Mouse (Mus musculus): ENCODE results near the gene Prune2.

The Prune2 gene

DNA sequence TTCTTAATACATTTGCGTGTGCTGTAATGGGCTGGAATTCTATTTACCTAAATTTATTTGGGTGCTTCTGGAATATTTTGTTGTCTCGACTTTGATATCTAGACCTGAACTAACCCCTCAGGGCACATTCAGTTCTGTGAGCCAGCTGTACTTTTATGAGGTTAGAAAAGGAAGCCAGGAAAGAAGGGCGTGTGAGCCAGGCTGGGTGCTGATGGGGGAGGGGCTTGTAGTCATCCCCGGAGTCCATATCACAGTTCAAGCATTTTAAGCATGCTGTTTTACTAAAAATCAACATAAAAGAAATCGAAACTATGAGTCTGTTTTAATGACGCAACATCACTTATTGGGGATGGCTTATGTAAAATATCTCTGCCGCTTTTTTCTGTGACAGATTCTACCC, 42.0 kb downstream of the Prune2 start:
- in situ Hi-C loops (cut with MboI, MseI) = no loop called here

DNA sequence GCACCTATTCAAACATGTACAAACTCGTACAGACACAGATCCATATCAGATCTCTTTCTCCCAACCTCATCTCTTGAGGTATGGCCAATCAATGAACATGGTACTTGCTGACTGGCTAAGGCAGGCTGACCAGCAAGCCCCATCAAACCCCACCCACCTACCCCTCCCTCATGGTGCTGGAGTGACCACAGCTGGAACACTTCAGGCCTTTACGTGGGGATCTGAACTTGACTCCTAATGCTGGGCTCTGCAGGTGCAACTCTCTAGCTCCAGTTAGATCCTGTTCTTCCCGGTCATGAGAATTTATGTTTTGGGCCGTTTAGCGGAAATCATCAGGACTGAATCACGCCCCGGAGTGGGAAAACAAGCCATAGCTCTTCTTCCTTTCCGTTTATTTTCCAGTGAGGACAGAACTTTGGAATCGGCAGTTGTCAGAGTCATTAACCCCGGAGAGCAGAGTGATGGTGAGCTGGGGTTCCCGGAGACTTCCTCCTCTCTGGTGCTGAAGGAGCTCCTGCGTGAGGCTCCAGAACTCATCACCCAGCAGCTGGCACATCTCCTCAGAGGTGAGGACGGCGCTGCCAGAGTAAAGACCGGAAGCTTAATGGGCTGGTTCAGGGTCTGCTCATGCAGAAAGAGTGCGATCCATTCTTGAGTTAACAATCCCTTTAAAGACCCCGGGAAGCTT, 50.4 kb downstream of the Prune2 start:
- in situ Hi-C loops (cut with MboI, MseI) = no loop called here

DNA sequence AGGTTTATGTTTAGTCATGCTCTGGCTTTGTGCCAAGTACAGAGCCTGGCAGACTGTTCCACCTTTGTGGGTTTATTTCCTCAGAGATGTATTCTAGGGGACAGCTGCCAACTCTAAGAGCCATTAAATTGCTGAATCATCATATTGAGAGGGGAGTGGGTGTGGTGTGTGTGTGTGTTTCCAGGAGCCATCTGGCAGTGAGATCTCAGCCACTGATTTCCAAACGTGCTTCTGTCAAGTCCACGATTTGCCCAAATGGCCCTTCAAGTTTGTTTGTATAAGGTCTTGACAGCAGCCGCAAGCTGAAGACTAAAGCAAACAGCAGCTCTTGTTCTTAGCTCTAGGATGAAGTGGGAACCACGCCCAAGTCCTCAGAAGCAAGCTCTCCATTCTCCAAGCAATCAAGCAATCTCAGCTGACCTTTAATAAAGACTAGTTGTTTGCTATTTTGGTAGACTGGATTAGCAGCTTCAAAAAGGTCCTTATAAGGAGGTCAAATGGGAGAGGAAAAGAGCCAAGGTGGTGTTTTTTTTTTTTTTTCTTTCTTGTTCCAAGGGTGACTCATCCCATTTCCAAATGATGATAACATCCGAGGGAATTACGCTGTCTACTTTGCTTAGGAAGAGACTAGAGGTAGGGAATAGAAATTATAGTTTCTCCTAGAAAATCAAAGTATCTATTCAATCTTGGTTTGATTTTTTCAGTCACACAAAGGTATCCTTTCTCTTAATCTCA, 55.5 kb downstream of the Prune2 start:
- in situ Hi-C loops (cut with MboI, MseI) = no loop called here

DNA sequence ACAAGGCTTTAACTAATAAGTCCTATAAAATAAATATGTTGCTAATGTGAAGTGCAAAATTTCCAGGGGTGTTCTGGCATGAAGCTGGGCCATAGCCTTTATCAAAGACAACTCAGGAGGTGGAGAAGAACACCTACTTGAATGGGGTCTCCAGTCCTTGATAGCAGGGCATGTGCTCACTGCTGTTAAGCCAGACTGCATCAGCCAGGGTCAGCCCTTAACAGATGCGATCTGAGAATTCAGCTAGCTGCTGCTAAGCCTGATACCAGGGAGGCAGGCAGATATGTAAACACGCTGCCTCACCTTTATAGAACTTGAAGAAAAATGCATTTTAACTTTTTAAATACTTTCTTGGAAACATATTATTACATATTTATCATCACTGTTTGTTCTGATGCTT, 57.2 kb downstream of the Prune2 start:
- in situ Hi-C loops (cut with MboI, MseI) = no loop called here

DNA sequence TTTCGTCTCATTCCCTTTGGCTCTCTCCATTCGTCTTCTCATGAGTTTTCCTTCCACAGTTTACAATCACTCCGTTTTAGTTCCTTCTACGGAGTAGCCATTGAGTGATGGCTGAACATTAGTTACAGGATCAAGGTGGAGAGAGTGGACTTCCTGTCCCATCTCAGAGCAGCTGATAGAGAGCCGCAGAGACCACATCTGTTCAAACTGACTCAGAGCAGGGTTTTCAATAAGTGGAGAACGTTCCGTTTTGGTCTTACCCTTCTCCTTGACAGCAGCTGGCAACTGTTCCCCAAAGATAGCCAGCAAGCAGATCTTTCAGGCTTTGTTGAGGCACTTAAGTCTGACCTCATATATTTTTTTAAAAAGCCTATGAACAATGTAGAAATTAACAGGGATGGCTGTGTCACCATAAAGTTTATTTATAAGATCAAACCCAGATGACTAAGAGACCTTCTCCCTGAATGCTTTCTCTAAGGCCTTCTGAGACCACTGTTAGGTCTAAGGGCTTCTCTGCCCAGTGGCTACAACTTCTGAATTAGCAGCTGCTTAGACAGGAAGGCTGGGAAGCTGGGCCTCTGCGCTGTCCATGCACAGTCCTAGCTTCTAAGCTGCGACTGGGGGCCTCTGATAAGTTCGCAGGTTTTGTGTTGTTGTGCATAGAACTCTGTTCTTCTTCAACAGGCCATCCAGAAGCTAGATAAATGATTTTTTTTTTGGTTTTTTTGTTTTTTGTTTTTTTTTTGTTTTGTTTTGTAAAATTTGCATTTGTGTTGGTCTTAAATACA, 58.6 kb downstream of the Prune2 start:
- in situ Hi-C loops (cut with MboI, MseI) = no loop called here

DNA sequence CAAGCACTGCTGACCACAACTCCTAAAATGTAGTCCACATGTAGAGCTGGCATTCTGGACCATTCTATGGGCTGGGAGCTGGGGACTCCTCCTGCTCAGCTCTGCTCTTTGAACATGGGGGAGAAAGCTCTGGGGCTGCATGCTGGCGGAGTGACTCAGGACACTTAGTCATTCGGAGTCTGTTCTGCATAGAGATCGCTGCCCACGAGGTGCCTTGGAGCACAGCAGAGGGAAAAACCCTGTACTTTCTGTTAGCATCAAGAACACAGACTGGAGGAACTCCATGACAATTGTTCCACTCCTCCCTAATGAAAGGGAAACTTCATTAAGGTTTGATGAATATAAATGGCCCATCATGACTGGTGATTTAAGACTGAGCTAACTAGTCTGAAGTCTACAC, 68.8 kb downstream of the Prune2 start:
- in situ Hi-C loops (cut with MboI, MseI) = no loop called here

DNA sequence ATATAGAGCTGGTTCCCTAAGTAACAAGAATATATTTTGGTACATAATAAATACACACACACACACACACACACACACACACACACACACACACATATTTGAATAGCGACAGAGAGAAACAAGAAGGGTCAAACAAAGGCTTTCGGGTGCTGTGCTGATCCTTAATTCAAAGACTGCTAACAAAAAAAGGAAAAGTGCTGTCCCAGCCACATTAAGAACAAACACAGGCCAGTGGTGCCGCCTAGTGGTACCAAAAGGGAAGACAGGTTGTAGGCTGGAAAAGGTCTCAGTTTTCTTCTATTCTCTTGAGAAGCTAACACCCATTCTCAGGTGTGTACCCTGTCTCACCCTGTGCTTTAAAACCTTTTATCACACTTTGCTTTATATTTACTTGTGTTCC, 74.4 kb downstream of the Prune2 start:
- in situ Hi-C loops (cut with MboI, MseI) = loop anchor here (5.0 kb wide), 2 partner anchors 128 to 233 kb away; no protein-coding TSS in a partner anchor

DNA sequence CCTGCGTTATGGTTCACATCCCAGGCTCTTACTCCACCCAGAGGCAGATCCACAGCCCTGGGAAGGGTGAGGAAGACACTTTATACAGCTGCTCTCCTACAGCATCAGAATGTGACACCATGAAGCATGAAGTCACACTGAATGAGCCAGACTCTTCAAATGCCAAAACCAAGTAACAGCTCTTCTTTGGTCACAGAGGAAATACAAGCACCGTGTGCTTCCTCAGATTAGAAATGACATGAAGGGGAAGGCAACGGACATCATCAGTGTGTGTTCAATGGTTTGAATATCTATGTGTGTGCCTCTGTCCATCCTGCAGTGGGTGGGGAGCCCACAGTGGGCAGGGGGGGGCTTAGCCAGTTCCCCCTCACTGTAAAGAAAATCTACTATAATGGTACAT, 76.4 kb downstream of the Prune2 start:
- in situ Hi-C loops (cut with MboI, MseI) = loop anchor here (5.0 kb wide), 2 partner anchors 130 to 235 kb away; no protein-coding TSS in a partner anchor

DNA sequence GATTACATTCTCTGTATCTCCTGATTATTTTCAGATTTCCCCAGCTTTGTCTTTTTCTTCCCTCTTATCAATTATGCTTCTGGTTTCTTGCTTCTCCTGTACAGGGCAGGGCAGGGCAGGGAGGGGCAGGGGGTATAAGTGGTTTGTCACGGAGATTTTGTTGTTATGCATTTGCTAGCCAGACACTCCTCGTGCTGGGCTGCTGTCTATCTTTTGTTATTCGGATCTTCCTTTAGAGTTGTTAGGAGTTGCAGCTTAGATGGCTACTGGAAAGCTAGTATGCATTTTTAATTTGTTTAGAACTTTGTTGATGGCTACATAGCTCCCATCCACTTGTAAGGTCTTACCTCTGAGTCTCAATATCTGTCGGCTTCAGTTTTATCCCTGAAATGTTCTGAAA, 91.0 kb downstream of the Prune2 start:
- in situ Hi-C loops (cut with MboI, MseI) = no loop called here

DNA sequence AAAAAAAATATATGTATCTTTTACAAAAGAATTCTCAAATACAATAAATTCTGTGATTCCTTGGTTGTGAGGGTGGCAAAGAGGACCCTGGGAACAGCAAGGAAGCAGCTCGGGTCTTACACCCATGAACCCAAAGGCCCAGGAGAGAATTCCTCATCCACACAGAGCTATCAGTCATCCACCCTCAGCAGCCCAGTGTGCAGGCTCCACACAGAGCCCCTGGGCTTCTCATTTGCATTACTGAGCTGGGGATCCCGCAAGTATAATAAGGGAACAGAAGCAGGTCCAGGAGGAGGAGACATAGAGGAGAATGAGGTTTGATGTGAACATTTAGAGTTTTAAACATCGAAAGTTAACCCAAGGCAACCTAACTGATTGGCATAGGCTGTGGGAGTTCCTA, 100.0 kb downstream of the Prune2 start:
- in situ Hi-C loops (cut with MboI, MseI) = no loop called here

DNA sequence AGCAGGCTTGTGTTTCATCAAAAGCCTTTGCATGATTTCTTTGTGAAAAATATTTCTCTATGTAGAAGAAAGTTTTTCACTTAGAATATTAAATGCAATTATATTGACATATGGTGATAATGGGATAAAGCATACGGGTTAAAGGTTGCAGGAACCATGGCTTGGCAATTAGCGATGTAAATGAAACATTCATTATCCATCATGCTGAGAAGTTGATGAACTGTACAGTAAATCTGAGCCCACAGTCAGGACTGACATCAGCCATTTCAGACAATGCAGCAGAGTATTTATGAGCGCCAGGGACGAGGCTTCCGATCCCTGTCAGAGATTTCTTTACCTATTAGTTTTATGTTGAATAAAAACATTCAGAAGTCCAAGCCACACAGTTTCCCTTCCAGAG, 104.2 kb downstream of the Prune2 start:
- in situ Hi-C loops (cut with MboI, MseI) = no loop called here

DNA sequence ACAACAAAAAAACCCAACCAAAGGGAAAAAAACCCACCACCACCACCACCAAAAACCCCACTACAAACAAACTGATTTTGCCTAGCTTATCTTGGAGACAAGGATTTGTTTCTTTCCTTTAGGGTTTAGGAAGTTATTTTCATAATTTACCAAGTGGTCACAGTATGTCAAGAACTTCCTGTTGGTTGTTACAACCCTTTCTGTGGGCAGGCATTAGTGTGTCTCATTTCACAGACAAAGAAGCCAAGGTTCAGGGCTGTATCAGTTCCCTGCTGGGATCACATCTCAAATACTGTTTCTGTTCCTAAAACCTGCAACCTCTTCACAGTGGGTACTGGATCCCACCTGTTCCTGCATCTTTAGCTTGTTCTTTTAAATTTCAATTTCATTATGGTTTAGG, 108.5 kb downstream of the Prune2 start:
- in situ Hi-C loops (cut with MboI, MseI) = no loop called here

DNA sequence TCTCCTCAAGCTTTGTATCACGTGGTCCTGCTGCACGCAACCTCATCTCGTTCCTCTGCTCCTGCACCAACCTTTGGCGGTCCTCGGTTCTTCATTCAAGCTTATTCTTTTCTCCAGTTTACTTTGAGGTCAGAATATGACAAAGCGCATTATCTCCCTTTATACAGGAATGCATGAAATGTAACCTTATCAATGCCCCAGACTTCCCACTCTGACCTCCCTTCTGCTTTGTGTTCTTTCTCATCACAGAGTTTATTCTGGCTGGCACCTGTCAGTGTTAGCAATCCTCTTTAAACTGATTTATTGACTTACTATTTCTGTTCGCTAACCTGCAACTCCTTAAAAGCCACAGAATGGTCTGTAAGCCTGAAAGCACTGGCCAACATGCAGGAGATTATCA, 113.1 kb downstream of the Prune2 start:
- in situ Hi-C loops (cut with MboI, MseI) = no loop called here

DNA sequence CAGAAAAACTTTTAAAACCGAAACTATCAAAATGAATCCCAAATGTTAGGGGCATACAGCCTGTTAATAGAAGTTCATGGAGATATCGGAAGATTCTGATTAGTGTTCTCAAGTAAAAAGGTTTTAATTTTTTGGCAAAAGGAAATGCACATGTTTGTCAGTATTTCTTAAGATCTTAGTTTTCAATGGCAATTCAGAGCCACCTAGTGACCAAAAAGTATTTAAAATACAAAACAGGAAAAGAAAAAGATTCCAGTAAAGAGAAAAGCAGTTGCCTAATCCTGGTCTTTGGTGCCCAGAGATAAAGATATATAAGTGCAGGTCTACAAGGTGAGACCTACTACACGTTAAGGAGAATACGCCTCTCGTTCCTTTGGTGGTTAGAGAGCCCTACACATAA, 115.3 kb downstream of the Prune2 start:
- in situ Hi-C loops (cut with MboI, MseI) = no loop called here

DNA sequence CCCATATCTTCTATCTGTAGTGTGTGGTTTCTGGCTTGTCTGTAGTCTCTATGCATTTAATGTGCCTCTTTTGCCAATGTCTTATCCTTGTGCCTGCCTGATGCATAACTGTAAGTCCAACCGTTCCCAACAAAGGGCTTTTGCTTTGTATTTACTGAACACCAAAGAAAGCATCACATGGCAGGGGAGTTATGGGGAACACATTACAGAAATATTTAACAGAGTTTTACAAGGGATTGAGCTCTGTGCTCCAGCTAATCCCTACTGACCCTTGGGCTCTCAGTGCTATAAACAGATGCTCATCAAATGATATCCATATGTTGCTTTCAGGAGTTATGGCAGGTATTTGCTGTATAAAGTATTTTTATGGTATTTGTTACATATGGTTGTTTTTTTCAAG, 116.3 kb downstream of the Prune2 start:
- in situ Hi-C loops (cut with MboI, MseI) = no loop called here

DNA sequence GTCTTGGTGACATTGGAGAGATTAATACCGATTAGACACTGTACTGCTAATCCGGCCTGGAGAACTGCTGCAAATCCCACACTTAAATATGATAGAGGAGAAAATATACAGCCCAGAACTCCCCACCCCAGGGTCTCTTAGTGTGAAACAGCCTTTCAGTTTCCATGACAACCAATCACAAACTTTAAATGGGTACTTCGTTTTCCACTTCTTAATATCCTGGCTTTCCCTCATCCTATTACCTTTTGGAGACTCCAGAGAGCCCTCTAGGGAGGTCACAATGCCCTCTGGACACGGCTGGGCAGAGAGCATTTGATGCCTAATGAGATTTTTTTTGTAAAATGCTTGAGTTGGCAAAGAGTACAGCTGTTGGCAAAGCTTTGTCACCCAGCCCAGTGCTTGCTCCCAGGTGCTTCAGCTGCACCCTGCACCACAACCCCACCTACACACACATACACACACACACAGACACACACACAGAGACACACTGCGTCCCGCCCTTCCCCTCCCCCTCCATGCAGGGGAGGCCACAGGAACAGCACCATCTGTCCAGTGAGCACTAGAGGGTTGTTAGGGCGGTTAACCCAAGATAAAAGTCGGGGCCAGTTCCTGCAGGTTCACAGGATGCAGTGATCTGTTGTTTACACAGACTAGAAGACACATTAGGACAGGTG, 122.9 kb downstream of the Prune2 start:
- in situ Hi-C loops (cut with MboI, MseI) = no loop called here

DNA sequence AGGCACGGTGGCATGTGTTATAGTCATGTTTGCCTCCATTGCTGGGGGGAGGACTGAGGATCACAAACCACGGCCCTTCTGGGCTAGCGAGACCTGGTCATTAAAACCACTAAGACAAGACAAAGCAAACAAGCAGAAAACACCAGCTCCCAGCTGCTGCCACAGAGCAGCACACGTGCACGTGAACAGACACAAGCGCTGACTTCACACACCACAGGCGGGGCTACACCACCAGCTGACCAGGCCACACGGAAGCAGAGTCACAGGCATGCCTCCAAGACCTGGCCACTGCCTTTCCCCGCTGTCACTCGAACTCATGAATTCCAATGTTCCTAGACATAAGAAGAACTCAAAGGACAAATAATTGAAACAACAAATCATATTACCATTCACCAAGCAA, 125.5 kb downstream of the Prune2 start:
- in situ Hi-C loops (cut with MboI, MseI) = no loop called here

DNA sequence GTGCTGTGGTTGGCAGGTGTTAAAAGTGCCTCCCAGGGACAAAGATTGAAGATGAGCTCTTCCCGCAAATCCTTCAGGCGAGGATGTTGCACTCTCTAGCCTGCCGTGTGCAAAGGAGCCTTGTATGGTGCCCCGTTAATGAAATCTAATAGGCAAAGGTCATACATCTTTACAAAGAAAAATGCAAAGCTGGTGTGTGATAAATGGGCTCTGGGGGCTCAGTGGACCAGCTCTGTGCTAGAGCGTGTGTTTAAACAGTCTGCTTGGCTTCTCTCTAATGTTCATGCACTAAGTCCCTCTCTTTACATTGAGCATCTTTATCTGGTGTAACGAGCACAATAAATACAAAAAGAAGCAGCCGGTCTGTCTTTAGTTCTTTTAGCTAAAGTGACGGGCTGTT, 138.1 kb downstream of the Prune2 start:
- in situ Hi-C loops (cut with MboI, MseI) = no loop called here

DNA sequence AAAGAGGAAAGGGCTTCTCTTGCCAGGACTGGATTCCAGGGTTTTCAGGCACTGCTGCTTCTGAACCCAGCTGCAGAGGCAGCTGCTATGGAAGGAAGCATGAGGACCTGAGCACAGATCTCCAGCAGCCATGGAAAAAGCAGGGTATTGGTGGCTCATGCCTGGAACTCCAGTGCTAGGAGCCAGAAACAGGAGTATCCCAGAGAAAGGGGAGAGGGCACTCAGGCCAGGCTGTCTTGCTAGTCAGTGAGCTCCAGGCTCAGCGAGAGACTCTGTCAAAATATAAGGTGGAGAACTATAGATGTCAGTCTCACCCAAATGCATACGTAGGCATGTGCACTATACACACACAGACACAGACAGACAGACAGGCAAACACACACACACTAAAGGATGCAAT, 140.4 kb downstream of the Prune2 start:
- in situ Hi-C loops (cut with MboI, MseI) = no loop called here

DNA sequence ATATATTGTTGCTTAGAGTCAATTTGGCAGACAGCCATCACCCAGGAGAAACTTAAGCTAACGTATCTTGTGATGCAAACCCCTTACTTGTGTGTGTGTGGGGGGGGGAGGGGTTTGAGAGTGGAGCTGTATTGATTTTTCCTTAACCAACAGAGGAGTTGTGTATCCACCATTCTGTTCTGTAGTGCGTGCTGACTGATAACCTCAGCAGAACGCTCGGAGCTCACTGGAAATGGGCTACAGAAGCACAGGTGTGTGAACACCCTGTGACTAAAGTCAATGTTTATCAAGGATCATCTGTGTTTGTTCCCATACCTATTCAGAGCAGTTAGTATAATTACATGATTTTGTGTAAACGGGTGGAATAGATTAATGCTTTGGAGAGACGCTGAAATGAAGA, 141.3 kb downstream of the Prune2 start:
- in situ Hi-C loops (cut with MboI, MseI) = no loop called here

DNA sequence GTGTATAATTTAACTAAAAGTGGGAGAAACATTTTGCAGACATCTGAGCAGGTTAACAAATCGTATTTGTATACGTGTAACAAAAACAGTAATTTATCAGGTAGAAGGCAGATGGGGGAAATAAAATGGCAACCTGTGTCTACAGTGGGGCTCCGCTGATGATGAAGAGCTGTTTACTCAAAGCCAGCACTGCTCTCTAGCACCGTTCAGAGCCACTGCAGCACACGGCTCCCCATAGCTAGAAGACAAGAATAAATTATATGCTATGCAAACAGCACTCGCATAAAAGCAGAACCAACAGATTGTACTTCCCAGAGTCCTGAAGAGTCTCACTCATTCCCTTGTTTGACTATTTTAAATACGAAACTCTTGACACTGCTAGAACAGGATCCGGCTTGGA, 152.9 kb downstream of the Prune2 start:
- in situ Hi-C loops (cut with MboI, MseI) = loop anchor here (25.0 kb wide), 2 partner anchors 1454 to 1729 kb away; no protein-coding TSS in a partner anchor

Data from T-helper 2 cell (primary cell).